Mouse (Mus musculus): Measurements from ENCODE around the gene Phc1. TPM values are rescaled to one million over a fixed set of nuclear protein-coding genes. Genes with fewer than 3 reads are reported as not detected.
"Not testable (repeated sequence)": the region's sequence is repeated elsewhere in the genome, so short reads cannot be mapped to it uniquely, and the experiment has no call there.

Gene Phc1
- total RNA-seq (2021) = 10 to 100 TPM; 17.5 to 21.8 TPM

- intact Hi-C loops (cut with DNase I) = loop anchor here (1.0 kb wide), 1 partner anchor 29 kb away; no protein-coding TSS in a partner anchor
- no peak for DNase-seq
These were observed at the start of gene Phc1 for GRCm38 (mm10) chr6:122340349-122341000. TSS of gene Phc1 (minus strand) at chr6:122340561.

GRCm38 (mm10) chr6:122389986-122390385 lies 49.6 kb upstream of the Phc1 start:
- not testable (repeated sequence) for DNase-seq
- intact Hi-C loops (cut with DNase I) = loop anchor here (5.0 kb wide), 1 partner anchor 88 kb away; no protein-coding TSS in a partner anchor

- DNase-seq; intact Hi-C loops (cut with DNase I): not testable (repeated sequence)
These were observed 47.0 kb upstream of the Phc1 start for GRCm38 (mm10) chr6:122387177-122388028.

DNA sequence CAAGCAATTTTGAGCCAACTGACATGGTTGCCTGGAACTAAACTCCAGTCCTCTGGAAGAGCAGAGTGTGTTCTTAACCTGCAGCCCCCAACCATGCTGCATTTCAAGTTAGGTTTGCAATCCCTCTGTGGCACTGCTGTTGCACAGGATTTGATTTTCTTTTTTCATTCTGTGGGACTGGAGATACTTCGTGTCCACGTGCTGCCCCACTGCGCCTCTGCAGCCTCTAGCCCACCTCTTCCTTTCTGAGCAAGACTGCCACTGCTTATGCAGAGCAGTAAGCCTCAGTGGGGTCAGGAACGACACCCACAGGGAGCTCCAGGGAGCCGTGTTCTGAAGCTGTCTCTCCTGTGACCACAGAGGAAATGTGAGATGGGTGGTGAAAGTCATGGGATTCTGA lies 45.4 kb upstream of the Phc1 start:
- intact Hi-C loops (cut with DNase I) = no loop called here
- no peak for DNase-seq

- intact Hi-C loops (cut with DNase I) = no loop called here
- DNase-seq = no peak
These were observed 44.5 kb upstream of the Phc1 start for GRCm38 (mm10) chr6:122384886-122385285.

- intact Hi-C loops (cut with DNase I) = no loop called here
- DNase-seq = no peak
These were observed 42.9 kb upstream of the Phc1 start for GRCm38 (mm10) chr6:122383211-122383610.

- intact Hi-C loops (cut with DNase I) = no loop called here
- DNase-seq = no peak
These were observed 41.7 kb upstream of the Phc1 start for GRCm38 (mm10) chr6:122382046-122382445.

- intact Hi-C loops (cut with DNase I) = no loop called here
- no peak for DNase-seq
These were observed 27.9 kb upstream of the Phc1 start for GRCm38 (mm10) chr6:122368245-122368644.

- intact Hi-C loops (cut with DNase I) = no loop called here
- no peak for DNase-seq
These were observed 26.6 kb upstream of the Phc1 start for GRCm38 (mm10) chr6:122366976-122367375.

DNA sequence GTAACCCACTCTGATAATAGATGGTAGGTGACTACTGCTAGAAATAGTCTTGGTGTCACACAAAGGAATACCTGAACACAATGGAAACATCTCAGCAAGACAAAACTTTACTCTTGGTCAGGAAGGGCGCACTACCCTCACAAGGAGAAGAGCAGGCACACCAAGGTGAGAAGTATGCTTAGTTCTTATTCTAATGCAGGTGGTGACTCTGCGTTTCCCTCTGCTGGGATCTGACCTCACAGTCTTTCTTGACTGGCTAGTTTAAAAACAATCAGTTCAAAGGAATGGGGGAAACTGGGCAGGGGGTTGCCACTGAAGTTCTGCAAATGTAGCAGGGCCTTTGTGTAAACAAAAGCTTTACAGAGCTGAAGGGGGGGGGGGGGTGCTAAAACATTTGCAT lies 25.9 kb upstream of the Phc1 start:
- DNase-seq = no peak
- intact Hi-C loops (cut with DNase I) = no loop called here

- intact Hi-C loops (cut with DNase I) = no loop called here
- DNase-seq = no peak
These were observed 25.3 kb upstream of the Phc1 start for GRCm38 (mm10) chr6:122365706-122366105.

DNA sequence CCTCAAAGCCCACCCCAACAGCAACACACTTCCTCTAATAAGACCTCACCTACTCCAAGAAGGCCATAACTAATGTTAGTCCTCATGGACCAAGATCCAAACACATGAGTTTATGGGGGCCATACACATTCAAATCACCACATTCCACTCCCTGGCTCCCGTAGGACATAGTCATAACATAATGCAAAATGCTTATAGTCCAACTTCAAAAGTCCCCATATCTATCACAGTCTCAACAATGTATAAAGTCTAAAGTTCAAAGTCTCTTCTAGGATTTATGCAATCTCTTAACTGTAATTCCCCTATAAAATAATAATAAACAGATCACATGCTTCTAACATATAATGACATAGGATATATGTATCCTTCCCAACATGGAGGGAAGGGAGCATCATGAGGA lies 16.7 kb upstream of the Phc1 start:
- intact Hi-C loops (cut with DNase I) = no loop called here
- no peak for DNase-seq

DNA sequence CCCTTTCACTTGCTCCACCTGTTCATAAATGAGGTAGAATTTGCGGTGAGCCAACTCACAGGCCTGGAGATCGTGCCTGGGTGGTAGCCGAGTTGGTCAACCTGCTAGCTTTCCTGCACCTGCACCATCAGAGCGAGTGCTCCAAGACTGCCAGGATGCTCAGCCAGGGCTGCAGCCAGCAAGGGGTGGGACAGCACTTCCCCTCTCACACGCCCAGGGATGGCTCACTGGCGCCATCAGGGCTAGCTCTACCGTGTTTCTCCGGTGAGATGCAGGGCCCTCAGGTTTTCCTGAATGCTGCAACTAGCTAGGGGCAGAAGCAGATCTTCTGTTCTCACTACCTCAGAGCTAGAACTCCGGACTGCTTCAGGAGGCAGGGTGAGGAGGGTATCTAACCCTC lies 15.5 kb upstream of the Phc1 start:
- intact Hi-C loops (cut with DNase I) = no loop called here

GRCm38 (mm10) chr6:122347326-122347725 lies 7.0 kb upstream of the Phc1 start:
- intact Hi-C loops (cut with DNase I); DNase-seq: not testable (repeated sequence)

More for the DNA sequence above, 15.5 kb upstream of the Phc1 start:
- DNase-seq = no peak

DNA sequence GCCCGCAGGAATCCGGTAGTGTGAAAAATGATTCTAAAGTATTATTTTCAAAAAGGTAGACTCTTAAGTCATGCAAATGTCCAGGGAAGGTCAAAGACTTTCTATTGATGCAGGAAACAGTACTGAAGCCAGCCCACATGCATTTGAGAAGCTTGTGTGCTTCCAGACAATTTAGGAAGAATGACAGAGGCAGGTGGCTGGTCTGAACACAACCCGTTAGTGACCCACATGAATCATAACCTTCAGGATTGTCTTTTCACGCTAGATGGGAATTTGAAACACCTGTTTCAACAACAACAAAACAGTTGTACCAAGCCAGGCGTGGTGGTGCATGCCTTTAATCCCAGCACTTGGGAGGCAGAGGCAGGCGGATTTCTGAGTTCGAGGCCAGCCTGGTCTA lies 6.0 kb upstream of the Phc1 start:
- intact Hi-C loops (cut with DNase I) = no loop called here
- no peak for DNase-seq

DNA sequence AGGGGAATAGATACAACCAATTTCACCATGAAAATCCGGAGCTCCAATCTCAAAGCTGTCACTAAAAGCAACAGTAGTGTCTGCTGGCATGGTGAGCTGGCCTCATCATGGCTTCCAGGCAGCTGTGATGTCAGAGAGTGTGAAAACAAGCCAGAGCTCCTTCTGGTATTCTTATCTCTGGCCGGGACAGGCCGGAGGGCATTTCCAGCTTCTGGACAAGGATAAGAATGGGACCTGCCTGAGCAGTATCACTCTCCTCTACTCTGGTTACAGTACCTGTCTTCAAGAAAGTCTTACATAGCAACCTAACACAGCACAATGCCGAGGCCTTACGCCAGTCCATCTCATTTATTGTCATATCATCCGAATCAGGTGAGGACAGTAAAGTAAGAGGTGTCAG lies 5.4 kb upstream of the Phc1 start:
- intact Hi-C loops (cut with DNase I) = no loop called here
- DNase-seq = no peak

DNA sequence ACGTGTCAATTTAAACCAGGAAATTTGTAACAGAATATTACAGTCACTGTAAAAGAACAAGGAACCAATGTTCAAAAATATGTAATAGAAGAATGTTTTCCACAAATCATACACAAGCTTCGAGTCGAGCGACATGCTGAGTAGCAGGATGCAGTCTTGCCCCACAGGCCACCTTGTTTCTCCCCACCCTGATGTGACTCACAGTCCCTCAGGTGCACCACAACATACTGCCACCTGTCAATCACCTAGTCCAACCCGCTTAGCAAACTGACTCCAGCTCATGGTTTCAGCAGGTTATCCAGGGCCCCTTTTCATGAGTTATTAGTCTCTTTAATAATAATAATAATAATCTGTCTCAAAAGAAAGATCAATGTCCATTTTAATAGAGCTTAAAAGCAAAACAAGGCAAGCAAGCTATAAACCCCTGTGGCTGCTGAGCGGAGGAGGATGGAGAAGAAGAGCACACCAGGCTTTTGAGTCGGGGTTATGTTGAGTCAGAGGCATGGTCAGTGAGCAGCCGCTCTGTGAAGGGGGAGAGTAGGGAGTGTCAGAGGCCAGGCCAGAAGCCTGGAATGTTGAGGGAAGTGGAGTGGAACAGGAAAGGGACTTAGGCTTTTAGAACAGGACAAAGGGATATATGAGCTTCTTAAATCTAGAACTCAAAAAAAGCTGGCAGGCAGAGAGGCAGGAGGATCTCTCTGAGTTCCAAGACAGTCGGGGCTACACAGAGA lies 4.2 kb upstream of the Phc1 start:
- intact Hi-C loops (cut with DNase I) = no loop called here
- no peak for DNase-seq

GRCm38 (mm10) chr6:122343719-122344118 lies 3.4 kb upstream of the Phc1 start:
- intact Hi-C loops (cut with DNase I) = no loop called here
- no peak for DNase-seq

DNA sequence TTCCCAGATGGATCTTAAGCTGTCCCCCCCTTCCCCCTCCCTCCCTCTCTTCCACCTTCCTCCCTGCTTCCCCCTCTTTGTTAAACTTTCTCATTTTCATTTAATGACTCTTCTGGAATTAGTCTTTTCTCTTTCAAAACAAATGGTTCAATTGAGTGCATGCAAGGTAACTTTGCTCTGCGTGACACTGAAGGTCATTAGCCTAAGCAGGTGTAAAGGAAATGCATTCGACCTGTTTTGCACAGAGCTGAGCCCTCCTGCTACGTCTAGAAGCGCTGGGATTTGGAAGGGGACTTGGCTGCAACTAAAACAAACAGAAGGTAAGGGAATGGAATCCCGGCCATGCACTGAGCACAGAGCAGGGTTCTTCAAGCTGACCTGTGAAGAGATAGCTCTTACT lies 1.8 kb upstream of the Phc1 start:
- no peak for DNase-seq
- intact Hi-C loops (cut with DNase I) = no loop called here

GRCm38 (mm10) chr6:122341038-122341810 lies 863 bp upstream of the Phc1 start:
- intact Hi-C loops (cut with DNase I) = no loop called here
- no peak for DNase-seq

All from heart, postnatal 36 days (tissue).